Mouse (Mus musculus) subcutaneous adipose tissue, adult 2 months (tissue): ENCODE measurements around the gene Alpi. TPM values are rescaled to one million over a fixed set of nuclear protein-coding genes. Genes with fewer than 3 reads are reported as not detected.

Experiments used
- polyA plus RNA-seq: library from polyadenylated mRNA; depleted of rRNA; stranded (reverse); fragments of >200 nt; gene quantifications from 2 replicates; pipeline ENCODE4 v1.2.3, GENCODE M21; 2012; ENCODE audit warnings: low replicate concordance; rRNA removed

Alpi gene
- polyA plus RNA-seq = not detected in 2 replicates

GRCm38 (mm10) chr1:87101411-87101810 is at the start of gene Alpi:
TSS of gene Alpi (minus strand) at chr1:87101606.

GRCm38 (mm10) chr1:87124673-87125072 is 23.3 kb upstream of the Alpi start, which contains the start of gene Akp3:
TSS of gene Akp3 (plus strand) at chr1:87124973.

DNA sequence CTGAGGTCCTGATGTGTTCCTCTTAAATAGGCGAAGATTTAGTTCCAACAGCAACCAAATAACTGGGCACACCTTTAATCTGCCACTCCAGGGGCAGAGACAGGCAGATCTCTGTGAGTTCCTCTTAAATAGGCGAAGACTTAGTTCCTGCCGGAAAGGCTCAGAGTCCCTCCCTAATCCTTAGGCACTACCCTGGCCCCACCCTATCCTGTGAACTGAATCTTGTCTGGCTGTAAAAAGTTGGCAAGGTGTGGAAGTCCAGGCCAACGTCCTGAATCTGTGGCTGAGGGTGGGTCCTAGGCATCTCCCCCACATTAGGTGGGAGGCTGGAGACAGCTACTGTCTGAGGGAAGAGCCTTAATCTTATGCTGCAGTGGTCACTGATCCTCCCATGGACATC is 11.6 kb downstream of the Alpi start, which contains the start of gene Alppl2:
TSS of gene Alppl2 (minus strand) at position 101 of the 400 bp plus-strand sequence.

Other genes starting within 250 kb of the Alpi start
- gene Alppl2, start 11.7 kb downstream of the Alpi start, polyA plus RNA-seq = not detected in 2 replicates
- gene Akp3, start 23.4 kb upstream of the Alpi start, polyA plus RNA-seq = not detected in 2 replicates
- gene Ecel1, start 54.9 kb upstream of the Alpi start, polyA plus RNA-seq = 0.30 TPM in 1 of 2 replicates, not detected in the other
- not detected in 2 replicates for gene Prss56, start 81.7 kb upstream of the Alpi start, polyA plus RNA-seq
- not detected in 2 replicates for gene Chrnd, start 89.0 kb upstream of the Alpi start, polyA plus RNA-seq
- not detected in 2 replicates for gene Chrng, start 103.1 kb upstream of the Alpi start, polyA plus RNA-seq
- gene Eif4e2, start 112.3 kb upstream of the Alpi start, polyA plus RNA-seq = 42.9 and 49.7 TPM in 2 replicates
- 28.4 and 30.2 TPM in 2 replicates for gene Efhd1, start 162.8 kb upstream of the Alpi start, polyA plus RNA-seq
- 25.1 and 51.2 TPM in 2 replicates for gene Gigyf2, start 225.4 kb upstream of the Alpi start, polyA plus RNA-seq